Mouse (Mus musculus): Measurements from ENCODE around the gene Hvcn1.

DNA sequence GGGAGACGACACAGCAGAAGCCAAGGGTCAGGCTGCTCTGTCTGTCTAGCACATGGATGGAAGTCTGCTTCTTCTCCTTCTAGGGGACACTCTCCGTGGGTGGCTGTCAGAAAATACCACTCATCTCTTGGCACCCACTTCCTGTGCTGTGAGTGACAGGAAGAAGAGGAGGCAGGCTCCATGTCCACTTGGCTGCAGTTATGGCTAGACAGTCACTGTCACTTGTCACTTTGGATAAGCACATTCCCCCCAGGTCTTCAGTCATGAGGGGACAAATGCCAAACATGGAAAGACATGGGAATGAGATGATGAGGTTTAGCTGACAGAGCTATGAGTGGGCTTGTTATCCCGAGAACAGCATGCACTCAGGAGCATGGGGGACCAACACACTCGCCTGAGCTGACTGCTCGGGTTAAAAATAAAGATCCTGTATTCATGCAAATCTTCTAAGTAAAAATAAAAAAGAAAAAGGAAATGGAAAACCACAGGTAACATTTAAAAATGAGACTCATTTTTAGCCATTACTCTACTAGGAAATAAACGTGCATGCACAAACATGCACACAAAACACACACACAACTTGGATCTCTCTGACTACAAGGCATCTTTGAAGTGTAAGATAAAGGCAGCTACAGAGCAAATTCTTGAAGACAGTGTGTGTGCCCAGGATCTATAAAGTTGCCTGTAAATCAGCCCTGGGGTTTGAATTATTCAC, 51.6 kb downstream of the Hvcn1 start:
- TF ChIP-seq CTCF (IDR thresholded peaks at IDR 0.05; ENCODE audit: low read depth) (no peak), EP300 (IDR thresholded peaks at IDR 0.05; ENCODE audit: low read depth) (no peak)
